In the genomic region with DNA sequence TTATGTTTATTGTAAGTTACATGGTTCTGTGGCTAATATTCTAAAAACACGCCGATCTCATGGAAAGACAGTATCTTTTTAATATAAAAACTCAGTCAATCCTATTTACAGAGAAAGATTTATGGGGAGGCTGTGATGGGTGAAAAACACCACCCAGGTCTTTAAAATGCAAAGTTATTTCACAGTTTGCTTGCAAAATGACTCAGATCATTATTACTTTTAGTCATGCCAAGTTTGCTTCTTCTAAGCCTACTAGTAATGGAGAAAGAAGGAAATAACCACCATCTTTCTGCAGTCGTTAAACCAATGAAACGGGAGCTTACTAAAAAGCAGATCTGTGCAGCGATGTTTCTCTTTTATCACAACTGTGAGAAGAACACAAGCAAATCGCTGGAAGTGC, we compare ENCODE assay signal across 8 mouse cellular contexts. TPM values are rescaled to one million over a fixed set of nuclear protein-coding genes. Genes with fewer than 3 reads are reported as not detected.
A peak's percentile ranks its signal among the peaks of the same experiment; 100 is the strongest.
DNase-seq lines count a peak whose midpoint lies in the region; ATAC-seq and TF ChIP-seq lines count a peak whose summit lies in the region.

No protein-coding gene starts in this region.

- H3K4me1 ChIP-seq in forebrain, embryonic 10.5 days: peaks cover 15% of the 10 kb centered on the region
- H3K4me1 ChIP-seq in limb, embryonic 11.5 days (ENCODE audit: control insufficient read depth, insufficient read depth, low read length): no peaks in the 10 kb centered on the region
- H3K4me1 ChIP-seq in neural tube, embryonic 15.5 days: peaks cover 14% of the 10 kb centered on the region

- no peak overlapping the region for H3K9ac ChIP-seq in limb, embryonic 11.5 days (ENCODE audit: low read length)
- H3K9ac ChIP-seq in neural tube, embryonic 15.5 days (replicated peaks): peak overlapping the region; percentile 92

- no peak for DNase-seq in layer of hippocampus, adult 2 months (ENCODE audit: low spot score in 2 of 2)
- no peak for DNase-seq in layer of hippocampus, adult 9-10 months (ENCODE audit: low spot score)
- no peak for DNase-seq in forebrain, embryonic 10.5 days (ENCODE audit: extremely low spot score, low spot score)
- DNase-seq in limb, embryonic 11.5 days (ENCODE audit: low spot score): no peak
- DNase-seq in right cerebral cortex, postnatal 36 days (ENCODE audit: low spot score in 2 of 2): no peak
- no peak for DNase-seq in right cerebral cortex, postnatal 14 days
- no peak for DNase-seq in cerebellum, adult 8-10 months

- H3K4me3 ChIP-seq in layer of hippocampus, adult 2 months: peak overlapping the region; percentile 91
- peak overlapping the region; percentile 82 for H3K4me3 ChIP-seq in forebrain, embryonic 10.5 days
- H3K4me3 ChIP-seq in limb, embryonic 11.5 days (ENCODE audit: low read depth, low read length): peak overlapping the region; percentile 68
- peak overlapping the region; percentile 96 for H3K4me3 ChIP-seq in neural tube, embryonic 15.5 days (replicated peaks)

- H3K36me3 ChIP-seq in forebrain, embryonic 10.5 days (replicated peaks): no peaks in the 10 kb centered on the region
- no peaks in the 10 kb centered on the region for H3K36me3 ChIP-seq in limb, embryonic 11.5 days (ENCODE audit: control insufficient read depth, insufficient read depth, low read length)
- H3K36me3 ChIP-seq in neural tube, embryonic 15.5 days: no peaks in the 10 kb centered on the region

- 42% methylated on average over 6 of the region's 6 CpGs for WGBS in forebrain, embryonic 10.5 days
- 36% methylated on average over 6 of the region's 6 CpGs for WGBS in limb, embryonic 11.5 days
- 21% methylated on average over 6 of the region's 6 CpGs for WGBS in neural tube, embryonic 15.5 days

- peak overlapping the region; percentile 93; the same call in 1 of the 2 replicates for H3K4me2 ChIP-seq in limb, embryonic 11.5 days (ENCODE audit: low read depth, severe bottlenecking)
- peak overlapping the region; percentile 74 for H3K4me2 ChIP-seq in neural tube, embryonic 15.5 days

- TF ChIP-seq CTCF in layer of hippocampus, adult 2 months (conservative IDR thresholded peaks at IDR 0.05): no peak

- peaks cover 23% of the 10 kb centered on the region for H3K27me3 ChIP-seq in forebrain, embryonic 10.5 days (ENCODE audit: poor library complexity, severe bottlenecking)
- no peaks in the 10 kb centered on the region for H3K27me3 ChIP-seq in limb, embryonic 11.5 days (ENCODE audit: control insufficient read depth, insufficient read depth, low read length)
- H3K27me3 ChIP-seq in neural tube, embryonic 15.5 days (replicated peaks): no peaks in the 10 kb centered on the region

- H3K27ac ChIP-seq in layer of hippocampus, adult 2 months: peak overlapping the region; percentile 95
- no peak overlapping the region for H3K27ac ChIP-seq in forebrain, embryonic 10.5 days
- H3K27ac ChIP-seq in limb, embryonic 11.5 days (replicated peaks; ENCODE audit: low read depth, low read length): no peak overlapping the region
- peak overlapping the region; percentile 89; the same call in 1 of the 2 replicates for H3K27ac ChIP-seq in neural tube, embryonic 15.5 days (replicated peaks)

- no peak for ATAC-seq in limb, embryonic 11.5 days (ENCODE audit: insufficient number of reproducible peaks, low FRiP score, low TSS enrichment, low read depth)
- no peak for ATAC-seq in neural tube, embryonic 15.5 days (ENCODE audit: low FRiP score)

- H3K9me3 ChIP-seq in forebrain, embryonic 10.5 days: no peaks in the 10 kb centered on the region
- no peaks in the 10 kb centered on the region for H3K9me3 ChIP-seq in limb, embryonic 11.5 days (ENCODE audit: control insufficient read depth, low read length)
- no peaks in the 10 kb centered on the region for H3K9me3 ChIP-seq in neural tube, embryonic 15.5 days (replicated peaks)

RNA-seq across cellular contexts. Expression of a gene that starts 1.4 kb away (rescaled TPM):
- 100 to 1,000 TPM; 145 to 158 TPM for total RNA-seq in layer of hippocampus, adult 2 months (2021)
- 11.2 and 11.6 TPM in 2 replicates for polyA plus RNA-seq in forebrain, embryonic 10.5 days (2016; fragmentation: Nextera tagmentation; extraction: Ambion mirVana)
- polyA plus RNA-seq in limb, embryonic 11.5 days (2014; fragmentation: Nextera tagmentation; extraction: Ambion mirVana): 22.7 and 23.3 TPM in 2 replicates
- 79.1 and 91.8 TPM in 2 replicates for polyA plus RNA-seq in neural tube, embryonic 15.5 days (2015; fragmentation: Nextera tagmentation; extraction: Ambion mirVana)

Comparison
In these comparisons a context has a peak if more than half of its experiments do, and no peak if none do; other contexts are left out.
1. H3K27ac ChIP-seq: peak in layer of hippocampus, adult 2 months (single experiment) and neural tube, embryonic 15.5 days (single experiment); none in forebrain, embryonic 10.5 days (single experiment) and limb, embryonic 11.5 days (single experiment).
2. Peak in every context shown above with its lines, with median percentiles within 50 percentile points of each other: H3K4me3 ChIP-seq.